Mouse (Mus musculus): ENCODE data around the gene Gm10718. TPM values are rescaled to one million over a fixed set of nuclear protein-coding genes. Genes with fewer than 3 reads are reported as not detected.
"Not testable (repeated sequence)": the region's sequence is repeated elsewhere in the genome, so short reads cannot be mapped to it uniquely, and the experiment has no call there.

Gene Gm10718
- 1 to 10 TPM; 2.9 to 3.4 TPM for total RNA-seq (2021)
- long read RNA-seq, experiment 1: 0 reads
- long read RNA-seq, experiment 2: 0 reads

GRCm38 (mm10) chr9:3023312-3023984 lies at the start of gene Gm10718:
Gene Gm10718 (plus strand): TSS chr9:3023547.
- DNase-seq (ENCODE audit: low spot score in 2 of 2): peak in 1 of 2 experiments; percentile 36

GRCm38 (mm10) chr9:3000445-3000972 lies 22.8 kb upstream of the Gm10718 start, which contains the start of gene Gm10722:
Gene Gm10722 (plus strand): TSS chr9:3000922.
- peak in 1 of 2 experiments; percentile 6 for DNase-seq (ENCODE audit: low spot score in 2 of 2)

- DNase-seq (ENCODE audit: low spot score in 2 of 2): not testable (repeated sequence)
Observed at GRCm38 (mm10) chr9:3001006-3001405, 22.3 kb upstream of the Gm10718 start.

- DNase-seq (ENCODE audit: low spot score in 2 of 2): peak; percentile 94 to 100
Observed at GRCm38 (mm10) chr9:3001948-3002659, 21.2 kb upstream of the Gm10718 start.

GRCm38 (mm10) chr9:3002794-3003396 lies 20.5 kb upstream of the Gm10718 start, which contains the start of gene Gm11168:
Gene Gm11168 (plus strand): TSS chr9:3003346.
- peak; percentile 4 to 18 for DNase-seq (ENCODE audit: low spot score in 2 of 2)

- DNase-seq (ENCODE audit: low spot score in 2 of 2): not testable (repeated sequence)
Observed at GRCm38 (mm10) chr9:3006179-3006578, 17.2 kb upstream of the Gm10718 start.

GRCm38 (mm10) chr9:3006636-3007035 lies 16.7 kb upstream of the Gm10718 start:
- not testable (repeated sequence) for DNase-seq (ENCODE audit: low spot score in 2 of 2)

GRCm38 (mm10) chr9:3007272-3007671 lies 16.1 kb upstream of the Gm10718 start:
- not testable (repeated sequence) for DNase-seq (ENCODE audit: low spot score in 2 of 2)

GRCm38 (mm10) chr9:3009331-3009730 lies 14.0 kb upstream of the Gm10718 start:
- not testable (repeated sequence) for DNase-seq (ENCODE audit: low spot score in 2 of 2)

- not testable (repeated sequence) for DNase-seq (ENCODE audit: low spot score in 2 of 2)
Observed at GRCm38 (mm10) chr9:3012054-3012621, 11.2 kb upstream of the Gm10718 start.

GRCm38 (mm10) chr9:3012733-3013279 lies 10.5 kb upstream of the Gm10718 start, which contains the start of gene Gm10721:
Gene Gm10721 (plus strand): TSS chr9:3013140.
- DNase-seq (ENCODE audit: low spot score in 2 of 2): not testable (repeated sequence)

GRCm38 (mm10) chr9:3015354-3015753 lies 8.0 kb upstream of the Gm10718 start, which contains the start of gene Gm10720:
Gene Gm10720 (plus strand): TSS chr9:3015654.
- not testable (repeated sequence) for DNase-seq (ENCODE audit: low spot score in 2 of 2)

- DNase-seq (ENCODE audit: low spot score in 2 of 2): peak in 1 of 2 experiments; percentile 10
Observed at GRCm38 (mm10) chr9:3015896-3016295, 7.5 kb upstream of the Gm10718 start.

GRCm38 (mm10) chr9:3017108-3017507 lies 6.2 kb upstream of the Gm10718 start, which contains the start of gene Gm10719:
Gene Gm10719 (plus strand): TSS chr9:3017408.
- DNase-seq (ENCODE audit: low spot score in 2 of 2): not testable (repeated sequence)

GRCm38 (mm10) chr9:3018944-3019343 lies 4.4 kb upstream of the Gm10718 start:
- peak; percentile 32 to 100 for DNase-seq (ENCODE audit: low spot score in 2 of 2)

- peak; percentile 38 to 99 for DNase-seq (ENCODE audit: low spot score in 2 of 2)
Observed at GRCm38 (mm10) chr9:3019835-3020727, 3.3 kb upstream of the Gm10718 start.

GRCm38 (mm10) chr9:3022316-3023008 lies 885 bp upstream of the Gm10718 start:
- not testable (repeated sequence) for DNase-seq (ENCODE audit: low spot score in 2 of 2)

GRCm38 (mm10) chr9:3023985-3024648 lies 770 bp downstream of the Gm10718 start:
- DNase-seq (ENCODE audit: low spot score in 2 of 2): not testable (repeated sequence)

Measured in adrenal gland, postnatal 4 days (tissue).